Mouse (Mus musculus): ENCODE data around the gene Thap7. TPM values are rescaled to one million over a fixed set of nuclear protein-coding genes. Genes with fewer than 3 reads are reported as not detected.
"Not testable (repeated sequence)": the region's sequence is repeated elsewhere in the genome, so short reads cannot be mapped to it uniquely, and the experiment has no call there.

Thap7 gene
- total RNA-seq (2017), result 9.9 to 29.7 TPM (median 10.0 TPM) in 3 replicates

DNA sequence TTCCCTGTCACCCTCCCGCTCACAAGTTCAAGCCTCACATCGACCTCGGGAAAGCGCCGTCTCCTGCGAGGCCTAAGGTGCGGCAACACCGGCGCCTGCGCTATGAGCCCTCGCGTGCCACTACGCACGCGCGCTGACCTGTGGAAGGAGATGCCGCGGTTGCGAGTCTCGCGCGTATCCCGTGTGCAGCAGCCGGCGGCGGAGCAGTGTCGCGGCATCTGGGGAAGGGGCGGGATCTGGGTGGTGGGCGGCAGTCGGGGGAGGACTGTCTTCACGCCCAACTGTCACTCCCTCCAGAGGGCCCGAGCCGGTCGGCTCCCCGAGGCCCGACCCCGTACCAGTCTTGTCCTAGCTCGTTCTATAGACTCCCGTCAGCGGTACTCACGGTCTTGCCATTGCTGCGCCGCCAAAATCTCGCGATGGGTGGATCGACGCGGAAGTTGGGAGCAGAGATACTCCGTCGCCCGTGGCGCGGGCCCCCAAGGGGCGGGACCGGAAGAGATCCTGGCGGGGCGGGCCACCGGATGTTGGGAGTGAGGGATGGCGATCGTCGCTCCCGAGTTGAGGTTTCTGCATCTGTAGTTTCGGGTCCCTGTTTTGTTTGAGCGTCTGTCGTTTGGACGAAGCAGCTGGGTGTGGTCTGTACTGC lies at the start of gene Thap7:
Thap7 (minus strand) TSS at position 497 of the 649 bp plus-strand sequence.
- peak; percentile 92 for ATAC-seq (replicated peaks; ENCODE audit: insufficient number of reproducible peaks, low FRiP score, low TSS enrichment, poor library complexity, severe bottlenecking)

GRCm38 (mm10) chr16:17576825-17577215 lies 45.9 kb upstream of the Thap7 start:
- no peak for ATAC-seq (replicated peaks; ENCODE audit: insufficient number of reproducible peaks, low FRiP score, low TSS enrichment, poor library complexity, severe bottlenecking)

DNA sequence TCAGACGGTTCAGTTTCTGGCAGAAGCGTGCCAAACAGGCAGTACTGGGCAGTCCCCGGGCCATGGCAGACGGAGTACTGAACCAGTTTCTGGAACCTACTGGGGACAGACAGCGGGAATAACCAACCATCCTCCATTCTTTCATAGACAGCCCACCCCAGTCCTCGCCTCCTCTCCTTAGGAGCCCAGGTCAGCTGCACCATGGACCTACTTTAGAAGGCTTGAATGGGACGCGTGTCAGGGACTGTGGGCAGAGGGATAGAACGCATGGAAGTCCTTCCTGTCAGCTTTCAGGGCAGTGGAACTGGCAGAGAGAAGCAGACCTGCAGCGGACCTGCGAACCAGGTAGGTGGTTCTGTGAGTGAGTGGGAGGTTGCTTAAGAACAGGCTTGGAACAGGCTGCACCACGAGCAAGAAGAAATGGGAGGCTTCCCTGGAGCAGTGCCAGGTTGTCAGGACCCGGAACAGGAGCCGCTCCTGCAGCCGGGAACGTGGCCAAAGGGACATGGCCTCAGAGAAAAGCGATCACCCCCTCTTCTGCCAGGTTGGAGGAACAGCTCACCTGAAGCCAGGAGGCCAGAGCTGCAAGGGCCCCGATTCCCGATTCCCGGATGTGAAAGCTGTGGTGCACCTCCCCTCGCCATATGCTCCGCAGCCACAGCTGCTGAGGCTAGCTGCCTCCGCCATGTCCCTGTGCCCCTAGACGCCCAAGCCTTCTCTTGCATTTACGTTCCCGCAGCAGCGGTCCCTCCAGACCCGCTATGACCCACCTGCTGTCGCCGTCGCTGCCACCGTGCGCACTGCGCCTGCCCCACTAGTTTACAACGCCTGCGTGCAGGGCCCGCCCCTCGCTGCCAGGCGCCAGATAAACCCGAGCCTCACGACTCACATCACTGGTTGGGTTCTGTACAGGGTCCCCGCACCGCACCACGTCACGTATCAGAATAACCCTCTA lies 45.2 kb upstream of the Thap7 start:
- ATAC-seq (replicated peaks; ENCODE audit: insufficient number of reproducible peaks, low FRiP score, low TSS enrichment, poor library complexity, severe bottlenecking), result no peak

GRCm38 (mm10) chr16:17566186-17566585 lies 35.2 kb upstream of the Thap7 start:
- no peak for ATAC-seq (replicated peaks; ENCODE audit: insufficient number of reproducible peaks, low FRiP score, low TSS enrichment, poor library complexity, severe bottlenecking)

DNA sequence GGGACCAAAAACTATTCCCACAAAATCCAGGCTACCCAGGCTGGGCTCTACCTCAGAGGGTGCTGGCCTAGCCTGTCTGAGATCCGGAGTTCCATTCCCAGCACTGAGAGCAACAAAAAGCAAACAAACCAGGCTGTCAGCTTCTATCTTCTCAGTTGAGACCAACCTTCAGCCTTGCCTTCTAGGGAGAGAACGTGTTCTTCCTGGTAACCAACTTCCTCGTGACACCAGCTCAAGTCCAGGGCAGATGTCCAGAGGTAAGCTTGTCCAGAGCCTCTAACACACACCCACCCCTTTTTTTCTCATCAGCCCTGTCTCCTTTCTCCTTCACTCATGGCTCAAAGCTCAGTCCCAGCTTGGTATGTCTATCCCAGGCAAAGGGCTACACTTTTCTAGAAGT lies 33.8 kb upstream of the Thap7 start:
- ATAC-seq (replicated peaks; ENCODE audit: insufficient number of reproducible peaks, low FRiP score, low TSS enrichment, poor library complexity, severe bottlenecking), result no peak

DNA sequence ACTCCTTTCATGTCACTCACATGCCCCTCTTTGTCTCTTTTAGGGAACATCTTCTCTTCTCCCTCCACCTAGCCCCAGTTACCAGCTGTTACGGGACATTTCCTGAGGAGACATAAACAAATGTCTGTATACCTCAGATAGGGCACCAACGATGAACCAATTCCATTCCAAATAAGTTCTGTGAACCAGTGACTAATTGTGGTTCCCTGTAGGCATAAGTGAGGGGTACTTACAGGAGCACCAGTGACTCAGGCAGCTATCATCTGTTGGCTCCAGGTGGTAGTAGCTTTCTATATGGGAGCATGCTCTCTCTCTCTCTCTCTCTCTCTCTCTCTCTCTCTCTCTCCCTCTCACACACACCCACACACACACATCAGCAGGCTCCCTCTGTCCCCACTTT lies 33.3 kb upstream of the Thap7 start:
- no peak for ATAC-seq (replicated peaks; ENCODE audit: insufficient number of reproducible peaks, low FRiP score, low TSS enrichment, poor library complexity, severe bottlenecking)

DNA sequence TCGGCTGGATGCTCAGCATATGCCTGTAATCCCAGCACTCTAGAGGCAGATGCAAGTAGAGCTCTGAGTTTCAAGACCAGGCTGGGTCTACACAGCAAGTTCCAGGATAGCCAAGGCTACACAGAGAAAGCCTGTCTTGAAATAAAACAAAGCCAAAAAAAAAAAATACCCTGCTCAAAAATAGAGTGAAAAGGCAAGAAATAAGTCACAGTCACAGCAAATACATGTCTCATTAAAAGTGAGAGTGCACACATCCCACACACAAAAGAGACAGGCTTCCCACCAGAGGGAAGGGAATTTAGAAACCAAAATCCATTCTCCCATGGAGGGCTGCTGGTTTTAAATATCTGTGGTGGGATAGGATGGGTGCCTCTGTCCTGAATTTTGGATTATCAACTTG lies 32.6 kb upstream of the Thap7 start:
- no peak for ATAC-seq (replicated peaks; ENCODE audit: insufficient number of reproducible peaks, low FRiP score, low TSS enrichment, poor library complexity, severe bottlenecking)

DNA sequence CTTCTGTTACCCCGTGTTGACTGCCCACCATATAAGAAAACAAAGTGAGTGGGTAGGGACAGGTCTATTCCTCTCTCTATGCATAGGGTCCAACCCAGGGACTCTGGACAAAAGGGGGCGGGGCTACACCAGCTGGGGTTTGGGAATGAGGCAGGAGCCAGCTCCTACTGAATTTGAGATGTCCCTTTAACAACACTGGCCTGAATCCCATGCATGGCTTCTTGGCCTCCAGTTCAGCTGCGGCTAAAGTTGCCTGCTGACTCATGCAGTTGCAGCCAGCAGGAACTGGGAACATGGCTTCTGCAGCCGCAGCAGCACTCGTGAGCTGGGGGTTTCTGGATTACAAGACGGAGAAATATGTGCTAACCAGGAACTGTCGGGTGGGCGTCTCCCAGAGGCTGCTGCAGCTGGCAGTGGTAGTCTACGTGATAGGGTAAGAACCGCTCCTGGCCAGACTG lies 30.8 kb upstream of the Thap7 start, which contains the start of gene P2rx6:
P2rx6 (plus strand) TSS at position 135 of the 458 bp plus-strand sequence.
- ATAC-seq (replicated peaks; ENCODE audit: insufficient number of reproducible peaks, low FRiP score, low TSS enrichment, poor library complexity, severe bottlenecking), result no peak

- no peak for ATAC-seq (replicated peaks; ENCODE audit: insufficient number of reproducible peaks, low FRiP score, low TSS enrichment, poor library complexity, severe bottlenecking)
These were observed 30.3 kb upstream of the Thap7 start, which contains the start of gene Lrrc74b for GRCm38 (mm10) chr16:17561128-17561750. TSS of gene Lrrc74b (minus strand) at chr16:17561247.

DNA sequence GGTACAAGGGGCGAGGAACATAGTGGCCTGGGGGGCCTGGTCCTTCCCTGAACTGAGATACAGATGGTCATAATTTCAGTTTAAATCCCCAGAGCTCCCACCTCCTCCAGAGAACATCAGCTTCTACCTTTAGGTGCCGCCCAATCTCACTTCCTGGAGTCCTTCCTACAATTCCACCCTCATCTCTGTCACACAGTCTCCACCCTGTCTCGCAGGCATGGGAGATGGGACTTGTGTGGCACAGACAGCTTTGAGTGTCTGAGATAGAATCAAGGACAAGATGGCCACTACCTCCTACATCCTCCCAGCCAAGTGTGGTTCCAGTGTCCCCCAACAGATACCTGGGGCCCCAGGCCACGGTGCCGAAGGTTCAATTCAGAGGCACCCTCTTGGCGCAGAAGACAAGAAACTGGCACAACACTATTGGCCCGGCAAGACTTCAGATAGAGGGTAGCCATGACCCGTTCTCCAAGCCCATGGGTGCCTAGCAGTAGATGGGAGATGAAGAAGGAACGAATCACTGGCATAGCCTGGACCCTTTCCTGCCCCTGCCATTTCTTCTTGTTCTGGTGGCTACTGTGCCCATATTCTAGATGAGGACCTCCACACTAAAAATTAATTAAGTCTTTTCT lies 28.6 kb upstream of the Thap7 start:
- no peak for ATAC-seq (replicated peaks; ENCODE audit: insufficient number of reproducible peaks, low FRiP score, low TSS enrichment, poor library complexity, severe bottlenecking)

DNA sequence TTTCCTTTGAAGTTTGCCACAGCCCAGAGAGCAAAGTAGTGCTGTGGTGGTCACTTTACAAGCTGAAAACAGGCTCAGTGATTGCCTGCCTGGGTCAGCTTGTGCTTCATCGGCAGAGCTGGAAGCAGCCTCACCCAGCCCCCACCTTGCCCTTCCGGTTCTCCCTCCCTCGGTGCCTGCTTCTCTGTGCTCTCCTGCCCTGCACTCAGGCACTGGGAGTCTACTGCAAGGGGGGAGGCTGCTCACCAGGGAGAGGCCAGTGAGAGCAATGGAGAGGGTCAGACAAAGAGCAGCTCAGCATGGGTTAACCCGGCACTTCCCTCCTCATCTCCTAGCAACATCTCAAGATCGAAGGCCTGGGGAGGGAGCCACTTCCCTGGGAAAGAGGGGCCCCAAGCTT lies 27.9 kb upstream of the Thap7 start:
- no peak for ATAC-seq (replicated peaks; ENCODE audit: insufficient number of reproducible peaks, low FRiP score, low TSS enrichment, poor library complexity, severe bottlenecking)

- peak; percentile 48; the same call in 1 of the 2 replicates for ATAC-seq (replicated peaks; ENCODE audit: insufficient number of reproducible peaks, low FRiP score, low TSS enrichment, poor library complexity, severe bottlenecking)
These were observed 27.1 kb upstream of the Thap7 start for GRCm38 (mm10) chr16:17557947-17558480.

- ATAC-seq (replicated peaks; ENCODE audit: insufficient number of reproducible peaks, low FRiP score, low TSS enrichment, poor library complexity, severe bottlenecking), result no peak
These were observed 26.0 kb upstream of the Thap7 start for GRCm38 (mm10) chr16:17556907-17557306.

- ATAC-seq (replicated peaks; ENCODE audit: insufficient number of reproducible peaks, low FRiP score, low TSS enrichment, poor library complexity, severe bottlenecking), result no peak
These were observed 25.2 kb upstream of the Thap7 start for GRCm38 (mm10) chr16:17556180-17556579.

DNA sequence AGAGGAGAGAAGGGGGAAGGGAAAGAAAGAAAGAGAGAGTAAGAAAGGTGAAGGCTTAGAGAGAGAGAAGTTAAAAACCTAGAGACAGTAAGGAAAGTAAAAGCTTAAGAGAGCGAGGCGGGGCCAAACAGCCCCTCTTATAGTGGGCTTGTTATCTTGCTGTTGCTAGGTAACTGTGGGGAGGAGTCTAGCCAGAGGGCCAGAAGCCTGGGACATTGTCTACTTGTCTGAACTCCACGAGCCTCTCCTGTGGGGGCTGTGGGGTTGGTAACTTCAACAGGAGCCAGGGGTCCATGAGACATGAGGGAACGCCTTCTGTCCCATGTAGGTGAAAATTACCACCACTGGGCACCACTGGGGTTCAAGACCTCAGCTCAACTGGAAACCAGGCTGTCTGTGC lies 23.8 kb upstream of the Thap7 start:
- ATAC-seq (replicated peaks; ENCODE audit: insufficient number of reproducible peaks, low FRiP score, low TSS enrichment, poor library complexity, severe bottlenecking), result not testable (repeated sequence)

DNA sequence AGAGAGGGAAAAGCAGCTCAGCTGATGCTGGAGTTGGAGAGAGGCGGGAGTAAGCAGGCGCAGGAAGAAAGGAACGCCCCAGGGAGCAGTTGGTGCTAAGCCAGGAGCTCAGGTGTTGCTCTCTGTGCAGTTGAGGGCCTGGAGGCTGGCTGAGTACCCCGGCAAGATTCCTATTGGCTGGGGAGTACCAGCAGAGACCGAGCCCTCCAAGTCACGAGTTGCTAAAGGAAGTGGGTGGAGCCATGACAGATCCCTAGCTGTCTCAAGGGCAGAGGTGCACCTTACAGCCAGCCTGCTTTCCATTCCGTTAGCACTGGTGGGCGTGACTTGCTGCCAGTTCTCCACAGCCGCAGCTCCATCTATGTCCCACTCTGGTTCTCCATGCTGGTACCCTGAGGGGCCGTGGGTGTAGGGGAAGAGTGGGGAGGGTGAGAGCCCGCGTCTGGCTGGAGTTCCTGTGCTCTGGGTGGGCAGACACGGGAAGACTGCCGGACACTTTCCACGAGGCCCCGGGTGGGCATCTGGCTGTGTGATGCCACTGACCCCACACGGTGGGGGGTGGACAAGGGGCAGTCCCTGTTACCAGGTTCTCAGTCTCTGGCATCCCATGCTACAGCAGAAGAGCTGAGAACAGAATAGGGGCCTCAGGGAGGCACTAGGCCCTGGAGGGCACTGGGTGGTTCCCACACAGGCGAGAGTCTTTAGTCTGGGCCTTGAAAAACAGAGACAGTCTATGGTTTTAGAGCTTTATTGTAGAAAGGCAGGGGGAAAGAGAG lies 23.2 kb upstream of the Thap7 start:
- ATAC-seq (replicated peaks; ENCODE audit: insufficient number of reproducible peaks, low FRiP score, low TSS enrichment, poor library complexity, severe bottlenecking), result peak; percentile 69

- ATAC-seq (replicated peaks; ENCODE audit: insufficient number of reproducible peaks, low FRiP score, low TSS enrichment, poor library complexity, severe bottlenecking), result no peak
These were observed 21.9 kb upstream of the Thap7 start for GRCm38 (mm10) chr16:17552837-17553236.

DNA sequence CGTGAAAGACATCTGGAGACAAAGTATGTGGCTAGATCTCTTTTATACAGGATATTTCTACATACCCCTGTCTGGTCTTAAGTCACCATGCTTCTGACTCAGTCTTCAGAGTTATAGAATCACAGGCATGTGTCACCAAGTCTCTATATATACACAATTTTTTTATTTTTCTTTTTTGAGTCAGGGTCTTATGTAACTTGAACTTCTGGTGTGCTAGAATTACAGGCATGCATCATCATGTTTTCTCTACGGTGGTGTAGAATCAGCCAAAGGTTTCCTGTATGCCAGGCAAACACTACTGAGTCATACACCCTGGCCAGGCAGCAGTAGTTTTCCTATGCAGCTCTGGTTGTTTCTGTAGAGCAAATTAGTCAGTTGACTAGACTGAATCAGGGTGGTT lies 11.7 kb upstream of the Thap7 start:
- no peak for ATAC-seq (replicated peaks; ENCODE audit: insufficient number of reproducible peaks, low FRiP score, low TSS enrichment, poor library complexity, severe bottlenecking)

Measured in monocyte, adult 5-6 weeks (primary cell).